ENCODE assay signal across 13 mouse cellular contexts in the genomic region with DNA sequence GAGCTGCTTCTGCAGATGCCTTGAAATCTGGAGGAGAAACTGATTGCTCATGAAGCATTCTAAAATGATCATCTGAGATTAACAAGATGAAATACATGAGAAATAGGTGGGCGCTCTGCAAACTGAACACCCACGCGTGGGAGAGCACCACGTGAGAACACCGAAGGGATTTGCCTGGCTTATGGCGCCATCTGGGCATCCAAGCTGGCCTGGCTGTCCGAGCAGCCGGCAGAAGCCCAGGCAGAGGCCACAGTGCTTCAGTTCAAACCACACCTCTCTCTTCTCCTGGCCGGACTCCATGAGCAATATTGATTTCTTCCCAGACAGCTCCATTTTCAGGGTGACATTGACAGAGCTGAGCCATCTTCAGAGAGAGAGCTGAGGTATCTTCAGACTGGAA. TPM values are rescaled to one million over a fixed set of nuclear protein-coding genes. Genes with fewer than 3 reads are reported as not detected.
A peak's percentile ranks its signal among the peaks of the same experiment; 100 is the strongest.
DNase-seq lines count a peak whose midpoint lies in the region; ATAC-seq lines count a peak whose summit lies in the region.
"Had no signal": no experiment of that assay in that cellular context is flagged by ENCODE, and none has a peak within 500 bp of the region (broad histone marks: within the 10 kb centered on the region; RNA-seq: fewer than 3 reads in every experiment).

No protein-coding gene starts in this region.

- no peak overlapping the region for H3K27ac ChIP-seq in kidney, embryonic 16.5 days (ENCODE audit: low read length)
- no peak overlapping the region for H3K27ac ChIP-seq in hindbrain, embryonic 12.5 days
- H3K27ac ChIP-seq: macrophage; stomach, embryonic 15.5 days had no signal

- H3K4me1 ChIP-seq in kidney, embryonic 16.5 days (ENCODE audit: insufficient read depth, low read length) = no peaks in the 10 kb centered on the region
- H3K4me1 ChIP-seq in hindbrain, embryonic 12.5 days = peaks cover 8% of the 10 kb centered on the region; the same call in 1 of the 2 replicates
- H3K4me1 ChIP-seq: stomach, embryonic 15.5 days had no signal

- no peak overlapping the region for H3K4me2 ChIP-seq in kidney, embryonic 16.5 days (replicated peaks; ENCODE audit: low read depth, low read length)
- no peak overlapping the region for H3K4me2 ChIP-seq in hindbrain, embryonic 12.5 days (replicated peaks)
- H3K4me2 ChIP-seq: stomach, embryonic 15.5 days had no signal

- H3K9me3 ChIP-seq in kidney, embryonic 16.5 days (ENCODE audit: low read length) = no peaks in the 10 kb centered on the region; the same call in 1 of the 2 replicates
- H3K9me3 ChIP-seq in hindbrain, embryonic 12.5 days (replicated peaks) = peaks cover 4% of the 10 kb centered on the region
- H3K9me3 ChIP-seq: stomach, embryonic 15.5 days had no signal

- H3K4me3 ChIP-seq in kidney, embryonic 16.5 days (ENCODE audit: low read length) = no peak overlapping the region
- H3K4me3 ChIP-seq in hindbrain, embryonic 12.5 days = no peak overlapping the region
- H3K4me3 ChIP-seq: stomach, embryonic 15.5 days had no signal

- WGBS in kidney, embryonic 16.5 days = 65% methylated on average over 9 of the region's 9 CpGs
- WGBS in hindbrain, embryonic 12.5 days = 82% methylated on average over 9 of the region's 9 CpGs

- peak; percentile 5 to 6 for DNase-seq in kidney, postnatal 4 days
- DNase-seq in cerebellum, postnatal 36 days = peak; percentile 68 to 73
- peak; percentile 64 to 66 for DNase-seq in layer of hippocampus, postnatal 36 days
- DNase-seq in right cerebral cortex, postnatal 25 days = peak; percentile 43
- no peak for DNase-seq in lung, postnatal 10 days
- no peak for DNase-seq in gastrocnemius, adult 8-10 months (ENCODE audit: low spot score in 2 of 2)

- H3K9ac ChIP-seq in kidney, embryonic 16.5 days (replicated peaks; ENCODE audit: low read length) = no peak overlapping the region
- H3K9ac ChIP-seq in hindbrain, embryonic 12.5 days = no peak overlapping the region
- H3K9ac ChIP-seq: stomach, embryonic 15.5 days had no signal

- no peaks in the 10 kb centered on the region for H3K27me3 ChIP-seq in kidney, embryonic 16.5 days (ENCODE audit: insufficient read depth, low read length)
- H3K27me3 ChIP-seq in hindbrain, embryonic 12.5 days = no peaks in the 10 kb centered on the region
- H3K27me3 ChIP-seq: stomach, embryonic 15.5 days had no signal

- H3K36me3 ChIP-seq in kidney, embryonic 16.5 days (ENCODE audit: insufficient read depth, low read length) = no peaks in the 10 kb centered on the region
- H3K36me3 ChIP-seq in hindbrain, embryonic 12.5 days = no peaks in the 10 kb centered on the region
- H3K36me3 ChIP-seq: stomach, embryonic 15.5 days had no signal

- no peak for ATAC-seq in kidney, embryonic 16.5 days (ENCODE audit: low FRiP score, low TSS enrichment)
- no peak for ATAC-seq in hindbrain, embryonic 12.5 days (ENCODE audit: low FRiP score)
- ATAC-seq: CD4-positive, CD25-positive, alpha-beta regulatory T cell, adult 4 months had no signal

RNA-seq across cellular contexts. Expression of a gene that starts 44.4 kb away (rescaled TPM):
- 0.14 TPM in 1 of 2 replicates, not detected in the other for polyA plus RNA-seq in kidney, embryonic 16.5 days (2015; fragmentation: Nextera tagmentation; extraction: Ambion mirVana)
- total RNA-seq in layer of hippocampus, postnatal 36 days (2021) = 1 to 10 TPM in 1 of 2 experiments, under 1 TPM in 1; 0.78 to 1.4 TPM
- 1 to 10 TPM in 3 of 4 experiments, under 1 TPM in 1; 0.11 to 2.2 (median 1.6) TPM for total RNA-seq in gastrocnemius, adult 8-10 months (2022)
- 0.04 TPM in 1 of 2 replicates, not detected in the other for polyA plus RNA-seq in hindbrain, embryonic 12.5 days (2016; fragmentation: Nextera tagmentation; extraction: Ambion mirVana)
- total RNA-seq: heart, postnatal 25 days had no signal
- polyA plus RNA-seq: macrophage had no signal

RNA-seq across cellular contexts. Expression of a gene that starts 49.8 kb away (rescaled TPM):
- 0.13 and 0.49 TPM in 2 replicates for polyA plus RNA-seq in kidney, embryonic 16.5 days (2015; fragmentation: Nextera tagmentation; extraction: Ambion mirVana)
- 10 to 100 TPM; 40.4 to 42.8 TPM for total RNA-seq in layer of hippocampus, postnatal 36 days (2021)
- total RNA-seq in gastrocnemius, adult 8-10 months (2022) = under 1 TPM; 0.07 to 0.31 (median 0.19) TPM
- polyA plus RNA-seq in hindbrain, embryonic 12.5 days (2016; fragmentation: Nextera tagmentation; extraction: Ambion mirVana) = 0.68 and 0.80 TPM in 2 replicates
- polyA plus RNA-seq: limb, embryonic 11.5 days; macrophage had no signal

Comparison
In these comparisons a context has a peak if more than half of its experiments do, and no peak if none do; other contexts are left out.
1. DNase-seq: peak in kidney, postnatal 4 days (2 of 2), cerebellum, postnatal 36 days (2 of 2), layer of hippocampus, postnatal 36 days (2 of 2) and right cerebral cortex, postnatal 25 days (single experiment); none in lung, postnatal 10 days (single experiment) and gastrocnemius, adult 8-10 months (0 of 2).
2. RNA of a gene that starts 49.8 kb away (total RNA-seq): 40.4 to 42.8 TPM in layer of hippocampus, postnatal 36 days; 0.07 to 0.31 TPM in gastrocnemius, adult 8-10 months; every median in the first group is over 10 times any median in the second.